Mouse (Mus musculus): ENCODE results near the gene App. TPM values are rescaled to one million over a fixed set of nuclear protein-coding genes. Genes with fewer than 3 reads are reported as not detected.

App gene
- polyA plus RNA-seq, 1 experiment from 2014 or later = 169 TPM

DNA sequence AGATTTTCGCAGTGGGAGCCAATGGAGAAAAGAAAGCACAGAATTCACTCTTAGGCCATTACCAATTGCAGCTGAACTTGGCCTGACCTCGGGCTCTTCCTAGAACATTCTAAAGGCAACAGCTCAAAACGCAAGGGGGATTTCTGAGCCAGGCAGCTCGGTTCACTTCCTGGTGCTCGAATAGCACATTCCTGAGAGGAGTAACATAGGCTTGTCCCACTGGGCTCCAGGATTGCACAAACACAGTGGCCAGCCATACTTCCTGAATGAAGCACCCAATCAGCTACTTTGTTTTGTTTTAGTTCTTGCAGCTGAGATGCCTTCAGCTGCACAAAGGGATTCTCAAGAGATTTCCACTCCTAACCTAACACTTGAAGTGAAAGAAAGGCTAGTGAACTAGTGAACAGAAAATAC lies 40.1 kb downstream of the App start:
- Histone ChIP-seq H3K4me3 (peak overlapping the region; percentile 27), H3K27ac (peak overlapping the region; percentile 83), H3K36me3 (no peaks in the 10 kb centered on the region), H3K27me3 (no peaks in the 10 kb centered on the region), H3K4me2 (peak overlapping the region; percentile 52), H3K9me3 (replicated peaks) (no peaks in the 10 kb centered on the region), H3K4me1 (replicated peaks) (peaks cover 48% of the 10 kb centered on the region), H3K9ac (peak overlapping the region; percentile 25)
- 17% methylated on average over 5 of the region's 5 CpGs for WGBS
- peak; percentile 89 for ATAC-seq (replicated peaks; ENCODE audit: insufficient number of reproducible peaks, insufficient read depth, low FRiP score, low read depth)

- ATAC-seq (replicated peaks; ENCODE audit: insufficient number of reproducible peaks, insufficient read depth, low FRiP score, low read depth) = peak; percentile 62; the same call in 1 of the 2 replicates
- H3K36me3 ChIP-seq = no peaks in the 10 kb centered on the region
- peak overlapping the region; percentile 27 for H3K4me3 ChIP-seq
- peaks cover 51% of the 10 kb centered on the region for H3K4me1 ChIP-seq (replicated peaks)
- H3K9me3 ChIP-seq (replicated peaks) = no peaks in the 10 kb centered on the region
- peak overlapping the region; percentile 52 for H3K4me2 ChIP-seq
- H3K27me3 ChIP-seq = no peaks in the 10 kb centered on the region
- peak overlapping the region; percentile 25 for H3K9ac ChIP-seq
- H3K27ac ChIP-seq = peak overlapping the region; percentile 83
- WGBS = 43% methylated on average over 8 of the region's 8 CpGs
Measured at GRCm38 (mm10) chr16:85133057-85133456, 40.5 kb downstream of the App start.

GRCm38 (mm10) chr16:85132182-85132581 lies 41.4 kb downstream of the App start:
- no peak for ATAC-seq (replicated peaks; ENCODE audit: insufficient number of reproducible peaks, insufficient read depth, low FRiP score, low read depth)
- Histone ChIP-seq H3K27ac (peak overlapping the region; percentile 83), H3K9ac (no peak overlapping the region), H3K4me2 (no peak overlapping the region), H3K36me3 (no peaks in the 10 kb centered on the region), H3K4me1 (replicated peaks) (peaks cover 50% of the 10 kb centered on the region), H3K9me3 (replicated peaks) (no peaks in the 10 kb centered on the region), H3K4me3 (no peak overlapping the region), H3K27me3 (no peaks in the 10 kb centered on the region)
- WGBS = 76% methylated on average over 5 of the region's 5 CpGs

GRCm38 (mm10) chr16:85130861-85131556 lies 42.6 kb downstream of the App start:
- H3K4me1 ChIP-seq (replicated peaks) = peaks cover 49% of the 10 kb centered on the region
- no peak overlapping the region for H3K27ac ChIP-seq
- no peak overlapping the region for H3K4me3 ChIP-seq
- no peak overlapping the region for H3K9ac ChIP-seq
- H3K9me3 ChIP-seq (replicated peaks) = no peaks in the 10 kb centered on the region
- ATAC-seq (replicated peaks; ENCODE audit: insufficient number of reproducible peaks, insufficient read depth, low FRiP score, low read depth) = no peak
- no peaks in the 10 kb centered on the region for H3K36me3 ChIP-seq
- H3K4me2 ChIP-seq = no peak overlapping the region
- WGBS = 75% methylated on average over 7 of the region's 7 CpGs
- H3K27me3 ChIP-seq = no peaks in the 10 kb centered on the region

DNA sequence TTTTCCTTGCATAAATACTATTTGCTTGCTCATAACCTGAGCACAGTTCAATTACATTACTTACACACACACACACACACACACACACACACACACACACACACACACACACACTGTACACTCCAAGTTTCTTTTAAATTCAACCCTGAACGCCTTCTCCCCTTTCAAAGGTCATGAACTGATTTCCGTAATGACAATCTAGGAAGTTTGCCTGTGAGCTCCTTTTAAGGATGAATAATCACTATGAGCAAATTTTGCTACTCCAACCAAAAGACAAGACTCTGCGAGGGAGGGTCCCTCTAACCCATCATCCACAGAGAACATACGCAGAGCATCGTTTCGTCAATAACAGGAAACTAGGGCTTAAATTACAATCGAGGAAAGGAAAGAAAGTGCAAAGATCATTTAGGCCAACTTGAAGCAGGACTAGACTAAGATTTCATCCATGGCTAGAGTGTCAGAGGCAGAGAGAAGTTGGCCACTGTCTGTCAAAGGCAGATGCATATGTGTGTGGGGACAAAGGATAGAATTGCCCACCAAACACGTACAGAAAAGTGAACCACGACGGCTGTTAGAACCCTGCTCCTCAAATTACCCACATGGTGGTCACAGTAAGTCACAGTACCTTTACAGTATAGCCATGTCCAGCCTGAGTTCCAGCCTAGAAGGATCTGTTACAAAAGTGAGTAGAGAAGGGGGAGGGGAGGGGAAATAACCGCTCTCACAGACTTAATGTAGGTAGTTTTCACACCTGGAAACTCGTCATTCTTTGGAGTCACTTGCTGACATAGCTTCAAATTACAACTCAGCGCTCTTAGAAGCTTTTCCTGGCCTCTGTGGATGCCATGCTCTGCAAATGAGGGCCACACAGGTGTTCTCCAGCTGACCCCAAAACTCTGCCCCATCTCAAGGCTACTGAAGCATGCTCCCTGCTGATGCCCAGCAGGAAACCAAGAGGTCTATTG lies 44.6 kb downstream of the App start:
- WGBS = 40% methylated on average over 13 of the region's 13 CpGs
- Histone ChIP-seq H3K27me3 (no peaks in the 10 kb centered on the region), H3K4me1 (replicated peaks) (peaks cover 42% of the 10 kb centered on the region), H3K4me2 (no peak overlapping the region), H3K4me3 (no peak overlapping the region), H3K36me3 (peaks cover 5% of the 10 kb centered on the region; the same call in 1 of the 2 replicates), H3K9me3 (replicated peaks) (no peaks in the 10 kb centered on the region), H3K27ac (peak overlapping the region; percentile 46), H3K9ac (no peak overlapping the region)
- no peak for ATAC-seq (replicated peaks; ENCODE audit: insufficient number of reproducible peaks, insufficient read depth, low FRiP score, low read depth)

GRCm38 (mm10) chr16:85128347-85128664 lies 45.3 kb downstream of the App start:
- H3K4me2 ChIP-seq = no peak overlapping the region
- H3K27ac ChIP-seq = peak overlapping the region; percentile 4; the same call in 1 of the 2 replicates
- no peak overlapping the region for H3K9ac ChIP-seq
- no peak overlapping the region for H3K4me3 ChIP-seq
- ATAC-seq (replicated peaks; ENCODE audit: insufficient number of reproducible peaks, insufficient read depth, low FRiP score, low read depth) = 0 out of 2 replicates have a peak, but pooled peaks have one; percentile 18
- H3K27me3 ChIP-seq = no peaks in the 10 kb centered on the region
- 45% methylated on average over 5 of the region's 5 CpGs for WGBS
- peaks cover 5% of the 10 kb centered on the region; the same call in 1 of the 2 replicates for H3K36me3 ChIP-seq
- H3K9me3 ChIP-seq (replicated peaks) = no peaks in the 10 kb centered on the region
- peaks cover 36% of the 10 kb centered on the region for H3K4me1 ChIP-seq (replicated peaks)

GRCm38 (mm10) chr16:85127661-85128346 lies 45.8 kb downstream of the App start:
- H3K4me1 ChIP-seq (replicated peaks) = peaks cover 31% of the 10 kb centered on the region
- H3K27ac ChIP-seq = peak overlapping the region; percentile 4
- 71% methylated on average over 11 of the region's 11 CpGs for WGBS

DNA sequence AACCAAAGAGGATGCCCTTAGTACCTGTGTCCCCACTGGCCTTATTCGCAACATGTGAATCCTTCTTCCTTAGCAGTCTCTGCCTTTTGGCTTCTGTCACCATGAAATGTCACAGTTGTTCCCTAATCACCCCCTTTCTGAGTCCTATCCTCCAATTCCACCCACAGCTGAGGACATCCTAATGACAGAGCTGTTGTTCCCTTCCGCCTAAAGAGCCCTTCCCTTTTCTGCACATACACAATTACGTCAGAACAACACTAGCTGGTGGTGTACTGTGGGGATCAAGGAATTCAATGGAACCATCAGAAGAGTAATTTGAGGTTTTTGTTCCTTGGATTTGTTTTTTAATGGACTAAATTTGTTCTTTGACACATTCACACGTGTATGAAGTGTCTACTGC lies 48.9 kb downstream of the App start:
- WGBS = 87% methylated on average over 4 of the region's 4 CpGs

More at GRCm38 (mm10) chr16:85127661-85128346, 45.8 kb downstream of the App start:
- Histone ChIP-seq H3K9ac (no peak overlapping the region), H3K4me2 (no peak overlapping the region), H3K36me3 (peaks cover 5% of the 10 kb centered on the region; the same call in 1 of the 2 replicates), H3K4me3 (no peak overlapping the region), H3K9me3 (replicated peaks) (no peaks in the 10 kb centered on the region), H3K27me3 (no peaks in the 10 kb centered on the region)
- no peak for ATAC-seq (replicated peaks; ENCODE audit: insufficient number of reproducible peaks, insufficient read depth, low FRiP score, low read depth)

GRCm38 (mm10) chr16:85121983-85122382 lies 51.6 kb downstream of the App start:
- Histone ChIP-seq H3K27me3 (no peaks in the 10 kb centered on the region), H3K9me3 (replicated peaks) (no peaks in the 10 kb centered on the region), H3K4me3 (no peak overlapping the region), H3K27ac (no peak overlapping the region), H3K36me3 (peaks cover 10% of the 10 kb centered on the region), H3K4me1 (replicated peaks) (peaks cover 12% of the 10 kb centered on the region; the same call in 1 of the 2 replicates), H3K9ac (no peak overlapping the region), H3K4me2 (no peak overlapping the region)
- WGBS = 52% methylated on average over 5 of the region's 5 CpGs
- ATAC-seq (replicated peaks; ENCODE audit: insufficient number of reproducible peaks, insufficient read depth, low FRiP score, low read depth) = no peak

More for the DNA sequence above, 48.9 kb downstream of the App start:
- Histone ChIP-seq H3K27me3 (no peaks in the 10 kb centered on the region), H3K4me1 (replicated peaks) (peaks cover 15% of the 10 kb centered on the region), H3K36me3 (peaks cover 5% of the 10 kb centered on the region; the same call in 1 of the 2 replicates), H3K9me3 (replicated peaks) (no peaks in the 10 kb centered on the region), H3K27ac (no peak overlapping the region), H3K4me3 (no peak overlapping the region), H3K9ac (no peak overlapping the region), H3K4me2 (no peak overlapping the region)
- ATAC-seq (replicated peaks; ENCODE audit: insufficient number of reproducible peaks, insufficient read depth, low FRiP score, low read depth) = no peak

DNA sequence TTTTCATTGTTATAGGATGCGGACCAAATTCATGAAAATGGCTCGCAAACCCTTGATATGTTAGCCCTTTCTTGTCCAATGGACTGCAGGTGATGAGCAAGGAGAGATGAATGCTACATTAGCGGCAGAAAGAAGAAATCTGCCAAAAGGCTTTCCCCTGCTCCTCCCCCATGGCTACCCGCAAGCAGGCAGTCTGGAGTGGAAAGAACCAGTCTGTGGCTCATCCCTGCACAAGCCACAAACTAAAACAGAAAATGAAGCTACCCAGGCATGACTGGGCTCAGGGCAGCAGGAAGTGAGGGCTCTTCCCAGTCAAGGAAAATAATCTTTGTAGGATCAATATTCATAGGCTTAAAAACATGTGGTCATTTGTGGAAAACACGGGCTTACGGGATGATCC lies 54.6 kb downstream of the App start:
- no peak overlapping the region for H3K4me2 ChIP-seq
- peaks cover 14% of the 10 kb centered on the region; the same call in 1 of the 2 replicates for H3K4me1 ChIP-seq (replicated peaks)
- no peak; the same call in 1 of the 2 replicates for ATAC-seq (replicated peaks; ENCODE audit: insufficient number of reproducible peaks, insufficient read depth, low FRiP score, low read depth)
- no peaks in the 10 kb centered on the region for H3K9me3 ChIP-seq (replicated peaks)
- H3K27me3 ChIP-seq = no peaks in the 10 kb centered on the region
- H3K36me3 ChIP-seq = peaks cover 5% of the 10 kb centered on the region
- H3K4me3 ChIP-seq = no peak overlapping the region
- no peak overlapping the region for H3K9ac ChIP-seq
- 94% methylated on average over 6 of the region's 6 CpGs for WGBS
- H3K27ac ChIP-seq = no peak overlapping the region

DNA sequence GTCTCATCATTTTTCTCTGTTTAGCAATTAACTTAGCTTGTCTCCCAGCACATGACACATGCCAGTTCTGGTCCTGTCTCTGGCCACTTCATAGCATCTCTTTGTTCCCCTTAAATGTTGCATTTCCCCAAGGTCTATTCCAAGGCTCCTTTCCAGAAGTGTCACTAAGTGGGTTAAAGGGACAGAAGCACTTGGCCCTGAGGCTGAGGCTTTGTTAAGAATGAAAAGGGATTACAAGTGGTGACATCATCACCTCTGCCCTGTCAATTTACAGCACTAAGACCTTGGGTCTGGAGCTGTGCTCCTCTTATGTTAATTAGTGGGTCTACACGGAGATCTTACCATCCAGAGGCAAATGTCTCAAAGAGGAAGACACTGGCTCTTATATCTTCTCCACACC lies 56.0 kb downstream of the App start:
- no peak overlapping the region for H3K4me3 ChIP-seq
- no peaks in the 10 kb centered on the region for H3K9me3 ChIP-seq (replicated peaks)
- ATAC-seq (replicated peaks; ENCODE audit: insufficient number of reproducible peaks, insufficient read depth, low FRiP score, low read depth) = no peak
- peaks cover 14% of the 10 kb centered on the region; the same call in 1 of the 2 replicates for H3K4me1 ChIP-seq (replicated peaks)
- no peak overlapping the region for H3K9ac ChIP-seq
- WGBS = 64% methylated on average over 1 of the region's 1 CpGs
- no peaks in the 10 kb centered on the region for H3K27me3 ChIP-seq
- H3K4me2 ChIP-seq = no peak overlapping the region
- no peak overlapping the region for H3K27ac ChIP-seq
- peaks cover 5% of the 10 kb centered on the region for H3K36me3 ChIP-seq

Measured in heart, embryonic 15.5 days (tissue).